Mouse (Mus musculus) limb, embryonic 12.5 days (tissue): ENCODE measurements at regions not wholly inside any gene's neighbourhood (a gene's known extent, or its start where the extent isn't known, plus 50 kb on each side); places are given as distances from the start of the nearest gene placed in this dataset.

Experiments
- ATAC-seq: fragments of 200-750 bp; cut with Nextera tagmentation; 2 replicates; pipeline ENCODE4 v1.8.0; 2017; ENCODE audit warnings: low read depth, moderate TSS enrichment; ENCODE audit not compliant: insufficient number of reproducible peaks, insufficient read depth, low FRiP score, low TSS enrichment
- H3K27ac ChIP-seq: fragments of 300-500 bp; sonication (generic); 2 replicates; pipeline ENCODE4 v1.5.1; 2016; ENCODE audit warnings: mild to moderate bottlenecking, moderate library complexity
- H3K27me3 ChIP-seq: fragments of 300-500 bp; sonication (generic); 2 replicates; pipeline ENCODE4 v1.6.1; 2016; ENCODE audit warnings: mild to moderate bottlenecking, moderate library complexity
- H3K36me3 ChIP-seq: fragments of 300-500 bp; sonication (generic); 2 replicates; pipeline ENCODE4 v1.6.1; 2016; ENCODE audit warnings: mild to moderate bottlenecking, moderate library complexity
- H3K4me1 ChIP-seq: fragments of 300-500 bp; sonication (generic); replicated peaks from 2 replicates; pipeline ENCODE4 v1.6.1; 2016
- H3K4me2 ChIP-seq: fragments of 300-500 bp; sonication (generic); 2 replicates; pipeline ENCODE4 v1.6.1; 2016; ENCODE audit warnings: mild to moderate bottlenecking, moderate library complexity
- H3K4me3 ChIP-seq: fragments of 300-500 bp; sonication (generic); replicated peaks from 2 replicates; pipeline ENCODE4 v1.5.1; 2016; ENCODE audit warnings: mild to moderate bottlenecking
- H3K9ac ChIP-seq: fragments of 300-500 bp; sonication (generic); replicated peaks from 2 replicates; pipeline ENCODE4 v1.6.1; 2016; ENCODE audit warnings: mild to moderate bottlenecking, moderate library complexity
- H3K9me3 ChIP-seq: fragments of 300-500 bp; sonication (generic); 2 replicates; pipeline ENCODE4 v1.6.1; 2016; ENCODE audit warnings: mild to moderate bottlenecking, moderate library complexity
- whole genome bisulfite sequencing: fragments of 180-500 bp; shearing (Covaris S2); methylation state at CpG from one replicate; pipeline ENCODE4 v1.1.7; 2016; 5-methylcytosine and 5-hydroxymethylcytosine counted together

DNA sequence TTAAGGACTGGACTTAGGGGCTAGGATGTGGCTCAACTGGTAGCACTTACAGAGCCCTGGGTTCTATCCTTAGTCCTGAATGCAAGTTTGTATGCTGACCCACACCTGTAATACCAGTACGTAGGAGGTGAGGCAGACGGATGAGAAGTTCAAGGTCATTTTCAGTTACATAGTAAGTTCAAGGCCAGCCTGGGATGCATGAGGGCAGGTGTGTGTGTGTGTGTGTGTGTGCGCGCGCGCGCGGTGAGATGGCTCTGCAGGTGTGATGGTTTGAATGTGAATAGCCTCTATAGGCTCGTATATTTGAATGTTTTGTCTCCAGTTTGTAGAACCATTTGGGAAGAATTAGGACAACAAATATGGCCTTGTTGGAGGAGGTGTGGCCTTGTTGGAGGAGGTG lies 82.7 kb downstream of the Chst1 start:
- Histone ChIP-seq H3K9ac (no peak overlapping the region), H3K27ac (no peak overlapping the region), H3K36me3 (no peaks in the 10 kb centered on the region), H3K4me1 (no peaks in the 10 kb centered on the region), H3K4me2 (no peak overlapping the region), H3K4me3 (no peak overlapping the region), H3K9me3 (no peaks in the 10 kb centered on the region), H3K27me3 (no peaks in the 10 kb centered on the region)
- 94% methylated on average over 9 of the region's 9 CpGs for WGBS
- no peak for ATAC-seq

DNA sequence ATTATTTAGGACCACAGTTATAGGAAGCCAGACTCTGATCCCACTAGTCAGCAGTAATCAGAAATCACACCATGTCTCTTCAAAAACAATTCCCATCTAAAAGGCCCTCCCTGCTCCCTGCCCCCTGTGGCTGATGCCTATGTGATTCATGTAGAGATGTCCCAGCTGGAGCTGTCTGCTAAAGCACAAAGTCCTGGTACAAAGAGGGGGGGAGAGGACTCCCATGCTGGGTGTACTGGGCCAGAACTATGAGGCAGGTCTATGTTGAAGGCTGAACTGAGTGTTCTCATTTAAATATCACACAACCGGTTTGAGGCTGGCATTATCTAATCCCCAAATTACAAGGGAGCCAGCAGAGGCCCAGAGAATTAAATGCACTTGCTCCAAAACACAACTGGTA lies 88.2 kb downstream of the Chst1 start:
- H3K4me2 ChIP-seq, result no peak overlapping the region
- no peak overlapping the region for H3K9ac ChIP-seq
- H3K9me3 ChIP-seq, result no peaks in the 10 kb centered on the region
- no peaks in the 10 kb centered on the region for H3K27me3 ChIP-seq
- 42% methylated on average over 1 of the region's 1 CpGs for WGBS
- no peak overlapping the region for H3K27ac ChIP-seq
- no peak for ATAC-seq
- no peak overlapping the region for H3K4me3 ChIP-seq
- 0 out of 2 replicates have a peak, but pooled peaks cover 2% of the 10 kb centered on the region for H3K4me1 ChIP-seq
- H3K36me3 ChIP-seq, result no peaks in the 10 kb centered on the region

DNA sequence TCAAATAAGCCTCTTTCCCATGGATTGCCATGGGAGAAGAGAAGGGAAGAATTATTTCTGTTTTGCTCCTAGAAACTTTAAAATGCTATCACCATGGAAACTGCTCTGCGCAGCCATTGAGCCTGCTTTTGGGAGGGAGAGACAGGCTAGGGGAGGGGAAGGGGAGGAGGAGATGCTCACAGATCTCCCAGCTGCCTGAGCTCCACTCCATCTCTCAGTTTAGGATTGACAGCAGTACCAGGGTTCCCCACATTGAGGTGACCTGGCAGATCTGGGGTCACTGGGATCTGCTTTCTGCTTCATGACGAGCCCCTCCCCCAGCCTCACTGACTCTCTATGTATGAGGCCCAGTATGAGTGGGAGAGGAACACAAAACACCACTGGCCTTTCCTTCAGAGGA lies 89.7 kb downstream of the Chst1 start:
- Histone ChIP-seq H3K9ac (no peak overlapping the region), H3K27ac (no peak overlapping the region), H3K4me2 (no peak overlapping the region), H3K9me3 (no peaks in the 10 kb centered on the region), H3K4me3 (no peak overlapping the region), H3K4me1 (0 out of 2 replicates have a peak, but pooled peaks cover 2% of the 10 kb centered on the region), H3K36me3 (no peaks in the 10 kb centered on the region), H3K27me3 (no peaks in the 10 kb centered on the region)
- WGBS, result 47% methylated on average over 2 of the region's 2 CpGs
- ATAC-seq, result no peak

DNA sequence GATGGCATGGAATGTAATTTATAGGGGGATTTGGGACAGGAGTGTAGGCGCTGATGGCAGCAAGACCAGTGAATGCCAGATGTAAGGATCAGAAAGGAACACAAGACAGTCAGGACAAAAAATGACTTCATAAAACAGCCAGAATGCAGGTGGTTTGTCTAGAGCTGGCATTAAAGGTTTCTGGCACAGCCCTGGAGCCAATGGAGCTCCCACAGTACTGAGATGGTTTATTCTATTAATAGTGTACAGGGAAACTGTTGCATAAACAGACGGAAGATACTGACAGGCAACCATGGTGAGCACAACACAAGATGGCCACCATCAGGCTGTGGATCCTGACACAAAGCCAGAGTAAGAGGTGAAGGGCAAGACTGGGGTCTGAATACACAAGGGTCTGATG lies 90.8 kb downstream of the Chst1 start:
- no peak for ATAC-seq
- Histone ChIP-seq H3K36me3 (no peaks in the 10 kb centered on the region), H3K4me2 (no peak overlapping the region), H3K27me3 (no peaks in the 10 kb centered on the region), H3K4me3 (no peak overlapping the region), H3K4me1 (0 out of 2 replicates have a peak, but pooled peaks cover 2% of the 10 kb centered on the region), H3K9me3 (no peaks in the 10 kb centered on the region), H3K27ac (no peak overlapping the region), H3K9ac (no peak overlapping the region)
- 75% methylated on average over 2 of the region's 2 CpGs for WGBS

DNA sequence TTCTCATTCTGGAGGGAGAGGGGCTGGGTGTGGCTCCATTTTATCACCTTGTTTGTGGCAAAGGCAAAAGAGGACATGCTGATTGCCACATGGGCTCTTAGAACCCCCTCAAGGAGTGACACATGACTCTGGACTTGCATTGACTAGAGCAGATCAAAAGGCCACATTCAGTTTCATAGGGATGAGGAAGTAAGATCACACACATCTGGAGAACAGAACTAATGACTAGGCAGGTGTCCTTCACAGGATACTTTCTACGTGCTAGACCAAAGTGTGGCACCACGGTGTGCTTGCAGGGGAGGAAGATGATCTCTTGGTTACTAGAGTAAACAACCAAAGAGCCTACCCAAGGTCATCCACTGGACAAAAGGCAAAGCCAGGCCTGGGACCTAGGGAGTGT lies 91.9 kb downstream of the Chst1 start:
- 0 out of 2 replicates have a peak, but pooled peaks cover 2% of the 10 kb centered on the region for H3K4me1 ChIP-seq
- ATAC-seq, result no peak
- H3K36me3 ChIP-seq, result no peaks in the 10 kb centered on the region

DNA sequence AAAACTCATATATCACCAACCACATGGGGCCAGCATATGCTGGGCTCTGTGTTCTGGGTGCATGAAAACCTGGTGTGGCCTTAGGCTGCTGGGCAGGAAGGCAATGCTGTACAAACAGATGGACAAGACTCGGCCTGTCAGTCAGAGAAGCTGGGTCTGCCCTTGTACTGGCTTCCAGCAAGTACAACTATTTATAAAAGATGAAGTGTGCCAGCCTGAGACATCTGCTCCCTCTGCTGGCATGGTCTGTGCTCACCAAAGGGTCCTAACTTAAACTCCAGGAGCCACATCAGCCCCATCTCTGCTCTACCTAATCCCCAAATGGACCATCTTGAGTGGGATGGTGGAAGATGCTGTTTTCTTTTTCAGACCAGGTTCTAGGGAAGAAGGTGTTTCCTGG lies 93.1 kb downstream of the Chst1 start:
- H3K4me2 ChIP-seq, result no peak overlapping the region
- 82% methylated on average over 1 of the region's 1 CpGs for WGBS
- ATAC-seq, result no peak
- H3K27ac ChIP-seq, result no peak overlapping the region
- H3K9ac ChIP-seq, result no peak overlapping the region
- H3K36me3 ChIP-seq, result no peaks in the 10 kb centered on the region
- no peak overlapping the region for H3K4me3 ChIP-seq
- H3K9me3 ChIP-seq, result no peaks in the 10 kb centered on the region
- no peaks in the 10 kb centered on the region for H3K27me3 ChIP-seq
- H3K4me1 ChIP-seq, result 0 out of 2 replicates have a peak, but pooled peaks cover 2% of the 10 kb centered on the region

More for the DNA sequence above, 91.9 kb downstream of the Chst1 start:
- no peak overlapping the region for H3K4me3 ChIP-seq
- H3K9me3 ChIP-seq, result no peaks in the 10 kb centered on the region
- H3K27ac ChIP-seq, result no peak overlapping the region
- 63% methylated on average over 2 of the region's 2 CpGs for WGBS
- no peak overlapping the region for H3K9ac ChIP-seq
- H3K27me3 ChIP-seq, result no peaks in the 10 kb centered on the region
- H3K4me2 ChIP-seq, result no peak overlapping the region

DNA sequence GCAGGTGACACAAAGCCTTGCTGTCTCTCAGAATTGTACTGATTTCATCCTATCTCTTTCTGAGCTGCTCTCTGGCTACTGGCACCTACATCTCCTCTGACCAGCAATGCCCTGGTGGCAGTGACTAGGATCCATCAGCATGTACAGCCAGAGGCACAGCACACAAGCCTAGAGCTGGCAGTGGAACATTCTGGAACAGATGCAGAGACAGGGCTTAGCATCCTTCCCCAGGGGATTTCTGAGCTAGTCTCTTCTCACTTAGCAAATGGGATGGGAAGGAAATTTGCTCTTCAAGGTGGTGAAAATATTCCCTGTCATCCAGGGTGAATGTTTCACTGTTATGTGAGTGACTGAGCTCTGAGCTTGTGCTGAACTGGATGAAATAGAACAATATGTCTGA lies 93.5 kb downstream of the Chst1 start:
- H3K4me3 ChIP-seq, result no peak overlapping the region
- H3K4me1 ChIP-seq, result 0 out of 2 replicates have a peak, but pooled peaks cover 2% of the 10 kb centered on the region
- no peak for ATAC-seq
- H3K9me3 ChIP-seq, result no peaks in the 10 kb centered on the region
- H3K27ac ChIP-seq, result no peak overlapping the region
- no peak overlapping the region for H3K4me2 ChIP-seq
- H3K9ac ChIP-seq, result no peak overlapping the region
- H3K36me3 ChIP-seq, result no peaks in the 10 kb centered on the region
- H3K27me3 ChIP-seq, result no peaks in the 10 kb centered on the region

DNA sequence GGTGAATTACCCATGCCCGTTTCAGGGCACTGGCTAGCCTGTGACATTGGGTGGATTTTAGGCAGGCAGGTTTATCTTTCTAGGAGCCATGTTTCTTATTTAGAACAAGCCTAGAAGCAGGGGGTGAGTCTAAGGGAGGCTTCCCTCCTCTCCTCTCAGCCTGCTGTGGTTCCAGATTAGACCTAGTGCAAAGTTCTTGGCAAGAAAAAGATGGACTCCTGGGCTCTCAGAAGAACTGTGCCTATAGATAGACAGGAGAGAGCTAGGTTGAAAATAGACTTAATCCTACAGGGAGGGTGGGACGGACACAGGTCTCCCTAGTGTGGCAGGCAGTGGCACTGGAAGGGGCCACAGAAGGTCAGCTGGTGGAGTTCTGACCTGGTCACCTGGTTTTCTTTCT lies 95.3 kb downstream of the Chst1 start:
- no peak overlapping the region for H3K4me3 ChIP-seq
- H3K4me1 ChIP-seq, result no peaks in the 10 kb centered on the region
- no peak overlapping the region for H3K9ac ChIP-seq
- no peak overlapping the region for H3K4me2 ChIP-seq
- no peak for ATAC-seq
- no peaks in the 10 kb centered on the region for H3K27me3 ChIP-seq
- no peaks in the 10 kb centered on the region for H3K9me3 ChIP-seq
- 81% methylated on average over 2 of the region's 2 CpGs for WGBS
- H3K36me3 ChIP-seq, result no peaks in the 10 kb centered on the region
- no peak overlapping the region for H3K27ac ChIP-seq

DNA sequence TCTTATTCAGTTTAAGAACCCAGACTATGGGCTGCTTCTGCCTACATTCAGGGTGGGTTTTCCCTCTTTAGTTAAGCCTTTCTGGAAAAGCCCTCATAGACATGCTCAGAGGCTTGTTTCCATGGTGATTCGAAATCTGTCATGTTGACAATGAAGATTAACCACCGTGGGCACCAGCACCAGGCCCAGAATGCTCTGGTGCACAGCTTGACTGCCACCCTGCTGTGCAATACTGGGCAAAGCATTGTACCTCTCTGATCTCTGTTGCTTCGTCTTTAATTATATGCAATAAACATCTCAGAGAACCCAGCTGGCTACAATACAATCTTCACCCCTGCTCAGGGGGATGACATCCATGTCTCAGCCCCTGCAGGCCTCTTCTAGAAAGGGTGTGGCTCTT lies 96.4 kb downstream of the Chst1 start:
- Histone ChIP-seq H3K4me2 (no peak overlapping the region), H3K27ac (no peak overlapping the region), H3K36me3 (no peaks in the 10 kb centered on the region), H3K4me3 (no peak overlapping the region), H3K9me3 (no peaks in the 10 kb centered on the region), H3K4me1 (no peaks in the 10 kb centered on the region), H3K27me3 (no peaks in the 10 kb centered on the region), H3K9ac (no peak overlapping the region)
- ATAC-seq, result no peak
- 50% methylated on average over 3 of the region's 3 CpGs for WGBS

DNA sequence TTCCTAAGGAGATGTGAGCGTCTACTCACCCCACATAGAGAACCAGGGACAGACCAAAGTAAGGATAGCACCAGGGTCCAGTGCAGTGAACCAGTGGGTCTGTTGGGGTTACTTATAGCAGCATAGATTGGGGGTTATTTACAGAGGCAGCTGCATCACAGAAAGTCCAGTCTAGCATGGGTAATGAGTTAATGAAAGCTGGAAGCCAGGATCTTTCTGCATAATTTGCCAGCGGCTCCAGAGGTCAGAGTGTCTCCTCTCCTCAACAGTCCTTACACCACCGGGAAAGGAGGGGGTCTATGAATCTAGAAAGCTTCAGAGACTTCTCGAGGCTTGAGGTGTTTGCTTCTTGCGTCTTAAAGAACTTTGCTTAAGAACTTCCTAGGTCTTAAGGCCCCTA lies 98.2 kb downstream of the Chst1 start:
- Histone ChIP-seq H3K27me3 (no peaks in the 10 kb centered on the region), H3K4me2 (no peak overlapping the region), H3K27ac (no peak overlapping the region), H3K9me3 (no peaks in the 10 kb centered on the region), H3K36me3 (no peaks in the 10 kb centered on the region), H3K9ac (no peak overlapping the region), H3K4me1 (no peaks in the 10 kb centered on the region), H3K4me3 (no peak overlapping the region)
- ATAC-seq, result no peak
- 69% methylated on average over 5 of the region's 5 CpGs for WGBS

DNA sequence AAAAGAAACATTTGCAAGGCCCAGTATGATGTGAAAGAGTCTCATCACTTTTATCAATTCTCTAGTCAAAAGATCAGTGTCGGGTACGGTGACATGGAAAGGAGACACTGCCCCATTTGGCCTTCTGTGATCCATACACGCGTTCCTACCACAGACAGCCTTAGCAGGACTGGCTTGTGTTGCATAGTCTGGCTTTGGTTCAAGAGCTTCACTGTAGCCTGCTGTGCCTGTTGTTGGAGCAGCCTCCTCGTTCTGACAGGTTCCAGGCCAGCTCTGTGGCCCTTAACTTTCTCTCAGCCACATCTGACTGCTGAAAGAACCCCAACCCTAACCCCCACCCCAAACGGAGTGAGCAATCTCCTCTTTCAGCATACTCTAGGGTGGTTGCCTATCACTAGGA lies 99.9 kb downstream of the Chst1 start:
- Histone ChIP-seq H3K27ac (no peak overlapping the region), H3K4me2 (no peak overlapping the region), H3K4me1 (no peaks in the 10 kb centered on the region), H3K4me3 (no peak overlapping the region), H3K27me3 (no peaks in the 10 kb centered on the region), H3K36me3 (no peaks in the 10 kb centered on the region), H3K9ac (no peak overlapping the region), H3K9me3 (no peaks in the 10 kb centered on the region)
- 81% methylated on average over 6 of the region's 6 CpGs for WGBS
- ATAC-seq, result no peak

DNA sequence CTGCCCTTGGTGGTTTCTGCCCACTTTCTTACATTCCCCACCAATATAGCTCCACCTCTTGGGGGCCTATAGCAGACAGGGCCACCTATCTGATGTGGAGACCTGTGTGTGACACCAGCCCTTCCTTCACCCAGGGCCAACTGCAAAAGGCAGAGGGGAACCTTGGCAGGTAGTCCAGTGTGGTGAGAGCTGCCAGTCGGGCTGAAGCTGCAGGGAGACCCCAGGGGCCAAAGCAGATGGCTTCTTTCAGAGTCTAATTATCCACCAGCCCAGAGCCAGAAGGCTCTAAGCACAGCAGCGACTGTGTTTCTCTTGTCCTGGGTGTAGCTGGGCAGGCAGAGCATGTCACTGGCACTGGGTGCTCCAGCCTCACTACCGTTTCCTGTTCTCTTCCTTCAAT lies 104.5 kb downstream of the Chst1 start:
- no peak overlapping the region for H3K27ac ChIP-seq
- H3K9me3 ChIP-seq, result no peaks in the 10 kb centered on the region
- H3K4me3 ChIP-seq, result no peak overlapping the region
- H3K4me2 ChIP-seq, result no peak overlapping the region
- no peaks in the 10 kb centered on the region for H3K4me1 ChIP-seq
- no peaks in the 10 kb centered on the region for H3K36me3 ChIP-seq
- no peaks in the 10 kb centered on the region for H3K27me3 ChIP-seq
- H3K9ac ChIP-seq, result no peak overlapping the region
- 50% methylated on average over 3 of the region's 3 CpGs for WGBS
- ATAC-seq, result no peak
